ENCODE assay signal across 10 mouse cellular contexts in the genomic region with DNA sequence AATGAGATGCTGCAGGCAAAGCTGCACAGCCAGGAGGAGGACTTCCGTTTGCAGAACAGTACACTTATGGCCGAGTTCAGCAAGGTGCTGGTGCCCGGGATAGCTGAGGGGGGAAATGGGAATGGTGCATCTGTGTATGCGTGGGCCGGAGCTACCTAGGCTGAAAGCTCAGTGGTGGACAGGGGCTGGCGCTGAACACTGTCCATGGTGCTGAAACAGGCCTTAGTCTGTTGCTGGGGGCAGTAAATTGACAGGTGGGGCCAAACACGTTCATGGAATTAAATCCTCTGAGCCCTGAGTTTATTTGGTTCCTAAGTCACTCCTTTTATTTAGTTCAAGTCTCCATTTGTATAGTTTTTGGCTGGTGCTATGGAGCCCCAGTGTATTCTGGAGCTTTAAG. TPM values are rescaled to one million over a fixed set of nuclear protein-coding genes. Genes with fewer than 3 reads are reported as not detected.
DNase-seq lines count a peak whose midpoint lies in the region; ATAC-seq lines count a peak whose summit lies in the region.
"Had no signal": no experiment of that assay in that cellular context is flagged by ENCODE, and none has a peak within 500 bp of the region (broad histone marks: within the 10 kb centered on the region; RNA-seq: fewer than 3 reads in every experiment).

No protein-coding gene starts in this region.

- H3K9me3 ChIP-seq in neural tube, embryonic 15.5 days (replicated peaks): no peaks in the 10 kb centered on the region
- no peaks in the 10 kb centered on the region for H3K9me3 ChIP-seq in limb, embryonic 10.5 days (replicated peaks)
- H3K9me3 ChIP-seq: heart, embryonic 13.5 days; lung, embryonic 15.5 days had no signal

- 35% methylated on average over 7 of the region's 7 CpGs for WGBS in neural tube, embryonic 15.5 days
- WGBS in limb, embryonic 10.5 days: 21% methylated on average over 7 of the region's 7 CpGs

- DNase-seq in adrenal gland, adult 2 months: peak; percentile 20
- DNase-seq in adrenal gland, adult 8-10 months: no peak
- DNase-seq in neural tube, embryonic 10.5 days (ENCODE audit: extremely low spot score, low spot score): peak; percentile 23
- DNase-seq in limb, embryonic 10.5 days (ENCODE audit: low spot score): peak; percentile 62
- DNase-seq in thymus, postnatal 14 days: peak; percentile 37
- no peak for DNase-seq in cerebellum, postnatal 36 days
- DNase-seq in urinary bladder, postnatal 10 days (ENCODE audit: low spot score): no peak

- no peaks in the 10 kb centered on the region for H3K27me3 ChIP-seq in neural tube, embryonic 15.5 days (replicated peaks)
- no peaks in the 10 kb centered on the region for H3K27me3 ChIP-seq in limb, embryonic 10.5 days (ENCODE audit: low read depth, poor library complexity, severe bottlenecking)
- H3K27me3 ChIP-seq: heart, embryonic 13.5 days; lung, embryonic 15.5 days had no signal

- peaks cover 10% of the 10 kb centered on the region for H3K4me1 ChIP-seq in neural tube, embryonic 15.5 days
- 0 out of 2 replicates have a peak, but pooled peaks cover 5% of the 10 kb centered on the region for H3K4me1 ChIP-seq in limb, embryonic 10.5 days

- no peak overlapping the region for H3K27ac ChIP-seq in neural tube, embryonic 15.5 days (replicated peaks)
- H3K27ac ChIP-seq in limb, embryonic 10.5 days: no peak overlapping the region
- H3K27ac ChIP-seq: heart, embryonic 13.5 days; lung, embryonic 15.5 days had no signal

- no peak overlapping the region for H3K9ac ChIP-seq in neural tube, embryonic 15.5 days (replicated peaks)
- H3K9ac ChIP-seq: heart, embryonic 13.5 days; lung, embryonic 15.5 days had no signal

- no peak for ATAC-seq in neural tube, embryonic 15.5 days (ENCODE audit: low FRiP score)

- H3K4me3 ChIP-seq in neural tube, embryonic 15.5 days (replicated peaks): no peak overlapping the region
- no peak overlapping the region for H3K4me3 ChIP-seq in limb, embryonic 10.5 days
- H3K4me3 ChIP-seq: heart, embryonic 13.5 days; lung, embryonic 15.5 days had no signal

- no peak overlapping the region for H3K4me2 ChIP-seq in neural tube, embryonic 15.5 days
- H3K4me2 ChIP-seq: heart, embryonic 13.5 days; lung, embryonic 15.5 days had no signal

- peaks cover 7% of the 10 kb centered on the region; the same call in 1 of the 2 replicates for H3K36me3 ChIP-seq in neural tube, embryonic 15.5 days
- H3K36me3 ChIP-seq in limb, embryonic 10.5 days: peaks cover 11% of the 10 kb centered on the region

RNA-seq across cellular contexts. Expression of a gene that starts 5.5 kb away (rescaled TPM):
- total RNA-seq in adrenal gland, adult 2 months (2021): 10 to 100 TPM; 44.7 to 47.8 TPM
- polyA plus RNA-seq in adrenal gland, adult 2 months (2012; rRNA removed): 18.3 and 19.5 TPM in 2 replicates
- total RNA-seq in adrenal gland, adult 8-10 months (2022): 10 to 100 TPM; 43.8 to 71.8 (median 60.5) TPM
- 63.0 and 67.4 TPM in 2 replicates for polyA plus RNA-seq in neural tube, embryonic 15.5 days (2015; fragmentation: Nextera tagmentation; extraction: Ambion mirVana)
- 29.5 and 36.3 TPM in 2 replicates for polyA plus RNA-seq in limb, embryonic 10.5 days (2016; fragmentation: Nextera tagmentation; extraction: Ambion mirVana)

RNA-seq across cellular contexts. Expression of a gene that starts 27.1 kb away (rescaled TPM):
- total RNA-seq in adrenal gland, adult 2 months (2021): under 1 TPM; 0.86 to 0.92 TPM
- polyA plus RNA-seq in adrenal gland, adult 2 months (2012; rRNA removed): 1.1 and 1.2 TPM in 2 replicates
- 1 to 10 TPM in 3 of 4 experiments, under 1 TPM in 1; 0.81 to 2.1 (median 1.6) TPM for total RNA-seq in adrenal gland, adult 8-10 months (2022)
- polyA plus RNA-seq in neural tube, embryonic 15.5 days (2015; fragmentation: Nextera tagmentation; extraction: Ambion mirVana): 5.7 and 6.5 TPM in 2 replicates
- 0.85 and 1.2 TPM in 2 replicates for polyA plus RNA-seq in limb, embryonic 10.5 days (2016; fragmentation: Nextera tagmentation; extraction: Ambion mirVana)

RNA-seq across cellular contexts. Expression of a gene that starts 32.7 kb away (rescaled TPM):
- 10 to 100 TPM; 45.4 to 59.2 TPM for total RNA-seq in adrenal gland, adult 2 months (2021)
- 40.7 and 41.3 TPM in 2 replicates for polyA plus RNA-seq in adrenal gland, adult 2 months (2012; rRNA removed)
- total RNA-seq in adrenal gland, adult 8-10 months (2022): 10 to 100 TPM; 36.1 to 53.1 (median 44.9) TPM
- polyA plus RNA-seq in neural tube, embryonic 15.5 days (2015; fragmentation: Nextera tagmentation; extraction: Ambion mirVana): 24.7 and 25.2 TPM in 2 replicates
- 26.0 and 26.8 TPM in 2 replicates for polyA plus RNA-seq in limb, embryonic 10.5 days (2016; fragmentation: Nextera tagmentation; extraction: Ambion mirVana)

RNA-seq across cellular contexts. Expression of a gene that starts 44.3 kb away (rescaled TPM):
- 1 to 10 TPM; 2.9 to 3.7 TPM for total RNA-seq in adrenal gland, adult 2 months (2021)
- 11.6 and 12.8 TPM in 2 replicates for polyA plus RNA-seq in adrenal gland, adult 2 months (2012; rRNA removed)
- 1 to 10 TPM; 4.7 to 7.3 (median 5.4) TPM for total RNA-seq in adrenal gland, adult 8-10 months (2022)
- polyA plus RNA-seq in neural tube, embryonic 15.5 days (2015; fragmentation: Nextera tagmentation; extraction: Ambion mirVana): 50.8 and 56.3 TPM in 2 replicates
- polyA plus RNA-seq in limb, embryonic 10.5 days (2016; fragmentation: Nextera tagmentation; extraction: Ambion mirVana): 21.8 and 21.9 TPM in 2 replicates

RNA-seq across cellular contexts. Expression of a gene that starts 46.1 kb away (rescaled TPM):
- 10 to 100 TPM; 53.9 to 65.8 TPM for total RNA-seq in adrenal gland, adult 2 months (2021)
- polyA plus RNA-seq in adrenal gland, adult 2 months (2012; rRNA removed): 34.5 and 51.6 TPM in 2 replicates
- 10 to 100 TPM; 62.6 to 72.7 (median 69.4) TPM for total RNA-seq in adrenal gland, adult 8-10 months (2022)
- 40.0 and 40.4 TPM in 2 replicates for polyA plus RNA-seq in neural tube, embryonic 15.5 days (2015; fragmentation: Nextera tagmentation; extraction: Ambion mirVana)
- polyA plus RNA-seq in limb, embryonic 10.5 days (2016; fragmentation: Nextera tagmentation; extraction: Ambion mirVana): 41.4 and 47.5 TPM in 2 replicates

Comparison
In these comparisons a context has a peak if more than half of its experiments do, and no peak if none do; other contexts are left out.
1. DNase-seq: peak in adrenal gland, adult 2 months (single experiment), neural tube, embryonic 10.5 days (single experiment), limb, embryonic 10.5 days (single experiment) and thymus, postnatal 14 days (single experiment); none in adrenal gland, adult 8-10 months (single experiment), cerebellum, postnatal 36 days (0 of 2) and urinary bladder, postnatal 10 days (single experiment).